Mouse (Mus musculus): ENCODE results near the gene Olfr1260. TPM values are rescaled to one million over a fixed set of nuclear protein-coding genes. Genes with fewer than 3 reads are reported as not detected.

Olfr1260 gene
- total RNA-seq (2021) = not detected
- long read RNA-seq, experiment 1 = 0 reads
- long read RNA-seq, experiment 2 = 0 reads

DNA sequence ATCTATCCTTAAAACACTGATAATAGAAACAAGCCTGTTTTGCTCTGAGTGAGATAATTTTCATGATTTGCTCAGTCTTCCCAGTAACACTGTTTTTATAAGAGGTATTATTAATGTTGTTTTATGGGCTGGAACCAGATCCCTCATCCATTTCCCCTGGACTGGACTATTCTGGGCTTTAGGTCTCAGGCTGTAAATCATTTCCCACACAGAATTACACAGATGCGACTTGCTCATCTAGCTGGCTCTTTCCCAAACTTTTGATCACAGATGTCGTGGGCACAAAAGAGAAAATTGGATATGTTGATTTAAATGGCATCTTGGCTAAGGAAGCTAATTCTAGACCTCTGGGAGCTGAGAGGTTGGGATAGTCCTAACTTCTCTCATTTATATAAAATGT is at the start of gene Olfr1260:
Gene Olfr1260 (plus strand): TSS at position 157 of the 400 bp plus-strand sequence.
- DNase-seq = no peak

DNA sequence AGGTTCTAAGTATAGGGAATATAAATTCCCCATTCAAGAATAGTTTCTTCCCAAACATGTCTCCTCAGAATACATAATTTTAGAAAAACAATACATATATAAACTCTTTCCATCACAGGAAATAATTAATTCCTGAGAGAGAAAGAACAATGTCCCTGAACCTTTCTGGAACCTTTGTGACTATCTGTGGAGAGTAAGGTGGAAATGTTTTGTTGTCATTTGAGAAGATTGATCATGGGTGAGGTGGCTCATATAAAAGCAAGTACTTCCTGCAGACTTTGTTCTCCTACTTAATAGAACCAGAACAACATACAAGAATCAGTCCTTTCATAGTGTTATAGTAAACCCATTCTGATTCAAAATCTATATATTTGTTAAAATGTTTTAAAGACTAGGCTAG is 47.1 kb upstream of the Olfr1260 start, which contains the start of gene Olfr1258:
Gene Olfr1258 (plus strand): TSS at position 301 of the 400 bp plus-strand sequence.
- no peak for DNase-seq

- no peak for DNase-seq
These were observed 25.6 kb upstream of the Olfr1260 start, which contains the start of gene Olfr1259 for GRCm38 (mm10) chr2:89948564-89948963. Olfr1259 (minus strand) TSS chr2:89948664.

GRCm38 (mm10) chr2:89977709-89978108 is 3.6 kb downstream of the Olfr1260 start:
- no peak for DNase-seq

- DNase-seq = no peak
These were observed 16.8 kb downstream of the Olfr1260 start, which contains the start of gene Olfr1261 for GRCm38 (mm10) chr2:89990921-89991320. Olfr1261 (plus strand) TSS chr2:89991221.

DNA sequence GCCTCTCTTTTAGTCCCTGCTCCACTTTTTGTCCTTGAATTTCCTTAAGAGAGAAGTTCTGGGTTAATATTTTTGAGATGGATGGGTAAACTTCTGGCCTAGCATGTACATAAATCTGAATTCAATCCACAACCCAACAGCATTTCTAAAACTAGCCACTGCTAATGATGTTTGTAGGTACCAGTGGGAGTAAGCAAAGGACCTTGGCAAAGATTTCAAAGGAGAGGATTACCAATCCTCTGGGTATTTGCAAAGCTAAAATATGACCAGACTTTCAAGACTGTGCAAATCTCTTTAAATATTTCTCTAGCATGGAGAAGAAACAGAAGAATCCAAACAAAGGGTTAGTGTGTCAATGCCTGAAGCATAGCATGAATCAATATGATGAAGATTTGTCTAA is 25.7 kb downstream of the Olfr1260 start, which contains the start of gene Olfr1262:
Gene Olfr1262 (plus strand): TSS at position 301 of the 400 bp plus-strand sequence.
- DNase-seq = no peak

DNA sequence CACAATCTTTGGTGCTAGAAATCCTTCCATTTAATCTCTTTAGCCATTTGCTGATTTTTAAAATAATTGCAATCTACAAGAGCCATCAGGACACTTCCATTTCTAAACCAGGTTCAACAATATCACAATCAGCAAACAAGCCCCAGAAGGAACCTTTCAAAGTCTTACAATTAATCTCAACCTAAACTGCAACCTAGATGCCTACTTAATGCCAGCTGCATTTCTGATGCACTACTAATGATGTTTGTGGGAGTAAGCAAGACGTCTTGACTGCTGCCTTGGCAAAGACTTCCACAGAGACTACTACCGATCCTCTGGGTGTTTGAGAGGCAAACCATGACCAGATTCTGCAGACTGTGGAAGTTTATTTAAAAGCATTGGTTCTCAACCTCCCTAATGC is 37.7 kb downstream of the Olfr1260 start, which contains the start of gene Olfr1263:
Gene Olfr1263 (plus strand): TSS at position 301 of the 400 bp plus-strand sequence.
- no peak for DNase-seq

DNA sequence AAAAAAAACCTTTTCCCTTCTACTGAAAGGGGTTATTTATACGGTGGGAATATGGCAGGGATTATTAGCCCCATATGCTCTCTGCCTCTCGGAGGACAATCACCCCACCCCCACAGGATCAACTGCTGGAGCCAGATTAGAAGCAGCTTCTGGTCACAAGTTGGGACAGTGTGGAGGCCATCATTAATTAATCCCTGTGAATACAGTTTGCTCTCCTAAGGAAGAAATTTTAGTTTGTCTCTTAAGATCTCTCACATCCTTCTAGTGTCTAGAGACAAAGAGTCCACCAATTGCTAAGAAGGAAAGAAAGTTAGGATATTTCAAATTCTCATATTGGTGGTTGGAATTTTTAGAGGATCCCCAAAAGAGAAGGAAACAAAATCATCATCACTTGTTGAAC is 51.3 kb downstream of the Olfr1260 start, which contains the start of gene Olfr1264:
Gene Olfr1264 (minus strand): TSS at position 101 of the 400 bp plus-strand sequence.
- no peak for DNase-seq

Other genes with a start within 250 kb of the Olfr1260 start
- gene Olfr1252, start 249.3 kb upstream of the Olfr1260 start, total RNA-seq (2021) = not detected
- gene Olfr1253, start 217.2 kb upstream of the Olfr1260 start, total RNA-seq (2021) = not detected
- gene Olfr1254, start 180.7 kb upstream of the Olfr1260 start, total RNA-seq (2021) = not detected
- not detected for gene Olfr1255, start 162.3 kb upstream of the Olfr1260 start, total RNA-seq (2021)
- gene Olfr1256, start 132.8 kb upstream of the Olfr1260 start, total RNA-seq (2021) = not detected
- gene Olfr48, start 126.1 kb upstream of the Olfr1260 start, total RNA-seq (2021) = not detected
- gene Olfr1257, start 95.9 kb upstream of the Olfr1260 start, total RNA-seq (2021) = not detected
- gene Olfr1258, start 47.0 kb upstream of the Olfr1260 start, total RNA-seq (2021) = not detected
- not detected for gene Olfr1259, start 25.7 kb upstream of the Olfr1260 start, total RNA-seq (2021)
- not detected for gene Olfr1261, start 16.9 kb downstream of the Olfr1260 start, total RNA-seq (2021)
- gene Olfr1262, start 25.8 kb downstream of the Olfr1260 start, total RNA-seq (2021) = not detected
- gene Olfr1263, start 37.8 kb downstream of the Olfr1260 start, total RNA-seq (2021) = not detected
- not detected for gene Olfr1264, start 51.2 kb downstream of the Olfr1260 start, total RNA-seq (2021)
- gene Olfr1265, start 61.0 kb downstream of the Olfr1260 start, total RNA-seq (2021) = not detected
- not detected for gene Olfr140, start 89.3 kb downstream of the Olfr1260 start, total RNA-seq (2021)
- not detected for gene Olfr1269, start 147.1 kb downstream of the Olfr1260 start, total RNA-seq (2021)
- gene Olfr32, start 168.0 kb downstream of the Olfr1260 start, total RNA-seq (2021) = not detected
- not detected for gene Olfr1270, start 178.8 kb downstream of the Olfr1260 start, total RNA-seq (2021)